Mouse (Mus musculus) myocyte (in vitro differentiated cells): ENCODE measurements at regions not wholly inside any gene's neighbourhood (a gene's known extent, or its start where the extent isn't known, plus 50 kb on each side); places are given as distances from the start of the nearest gene placed in this dataset.
A peak's percentile ranks its signal among the peaks of the same experiment; 100 is the strongest.

Source experiments
- CEBPB ChIP-seq: IDR thresholded peaks from 2 replicates; pipeline ENCODE4 v1.6.1; 2011; ENCODE audit warnings: mild to moderate bottlenecking, moderate library complexity; ENCODE audit not compliant: poor library complexity, insufficient read depth, severe bottlenecking
- E2F4 ChIP-seq: IDR thresholded peaks from one replicate; pipeline ENCODE4 v1.6.1; 2011; ENCODE audit warnings: mild to moderate bottlenecking, control low read depth, moderate library complexity; ENCODE audit not compliant: insufficient read depth
- MAX ChIP-seq: IDR thresholded peaks from one replicate; pipeline ENCODE4 v1.6.1; 2011; ENCODE audit warnings: low read depth, mild to moderate bottlenecking, control low read depth
- MYOD1 ChIP-seq, 3 experiments: IDR thresholded peaks; one replicate each; pipeline ENCODE4 v1.6.1; 2011; ENCODE audit warnings: control low read depth in 2 of 3, low read depth in 2 of 3, mild to moderate bottlenecking in 2 of 3, moderate library complexity in 1 of 3; ENCODE audit not compliant: insufficient read length in 2 of 3, control insufficient read depth in 1 of 3
- MYOG ChIP-seq, 3 experiments: IDR thresholded peaks; one replicate each; pipeline ENCODE4 v1.6.1; 2011; ENCODE audit warnings: control low read depth in 2 of 3, low read depth in 2 of 3, mild to moderate bottlenecking in 2 of 3; ENCODE audit not compliant: insufficient read length in 2 of 3, control insufficient read depth in 1 of 3, insufficient read depth in 1 of 3
- POLR2A ChIP-seq: IDR thresholded peaks from one replicate; pipeline ENCODE4 v1.6.1; 2011; ENCODE audit warnings: low read depth, mild to moderate bottlenecking, control low read depth, moderate library complexity; ENCODE audit not compliant: insufficient read length
- POLR2AphosphoS2 ChIP-seq: IDR thresholded peaks from one replicate; pipeline ENCODE4 v1.6.1; 2011; ENCODE audit warnings: low read depth, control low read depth; ENCODE audit not compliant: insufficient read length
- REST ChIP-seq: IDR thresholded peaks from one replicate; pipeline ENCODE4 v1.6.1; 2011; ENCODE audit warnings: mild to moderate bottlenecking, control low read depth, moderate library complexity; ENCODE audit not compliant: insufficient read depth, insufficient read length
- TCF3 ChIP-seq: IDR thresholded peaks from one replicate; pipeline ENCODE4 v1.6.1; 2011; ENCODE audit warnings: low read depth, control low read depth; ENCODE audit not compliant: insufficient read length
- USF1 ChIP-seq: IDR thresholded peaks from one replicate; pipeline ENCODE4 v1.6.1; 2011; ENCODE audit warnings: low read depth, mild to moderate bottlenecking, control low read depth, moderate library complexity

DNA sequence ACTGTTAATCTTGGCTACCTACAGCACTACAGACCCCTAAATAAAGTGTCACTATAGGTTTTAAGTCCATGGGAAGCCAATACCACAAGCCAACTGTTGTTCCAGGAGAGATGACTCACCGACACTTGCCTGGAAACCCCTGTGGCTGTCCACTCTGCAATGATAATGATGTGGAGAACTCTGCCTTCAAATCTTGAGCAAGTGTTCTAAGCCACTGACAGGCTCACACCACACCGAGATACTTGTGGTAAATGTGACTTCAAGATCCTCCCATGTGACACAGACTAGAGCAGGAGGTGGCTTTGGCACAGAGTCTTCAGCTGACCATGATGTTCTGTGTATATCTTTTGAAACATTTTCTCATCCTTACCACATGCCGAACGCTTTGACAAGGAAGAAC, 447.8 kb downstream of the Ccdc171 start:
- TF ChIP-seq MYOD1 (IDR thresholded peaks at IDR 0.05; ENCODE audit: control insufficient read depth in 1 of 3, insufficient read length in 2 of 3, low read depth in 2 of 3) (peak; percentile 8 to 78 (median 53)), CEBPB (peak; percentile 2; the same call in 1 of the 2 replicates), POLR2A (no peak), MYOG (IDR thresholded peaks at IDR 0.05; ENCODE audit: control insufficient read depth in 1 of 3, insufficient read depth in 1 of 3, insufficient read length in 2 of 3, low read depth in 2 of 3) (peak in 2 of 3 experiments; percentile 81 to 85), POLR2AphosphoS2 (no peak), E2F4 (no peak), REST (no peak), MAX (peak; percentile 52), USF1 (peak; percentile 81), TCF3 (peak; percentile 14)
